Comparison of ENCODE assay signal across 19 mouse cellular contexts in the genomic region with DNA sequence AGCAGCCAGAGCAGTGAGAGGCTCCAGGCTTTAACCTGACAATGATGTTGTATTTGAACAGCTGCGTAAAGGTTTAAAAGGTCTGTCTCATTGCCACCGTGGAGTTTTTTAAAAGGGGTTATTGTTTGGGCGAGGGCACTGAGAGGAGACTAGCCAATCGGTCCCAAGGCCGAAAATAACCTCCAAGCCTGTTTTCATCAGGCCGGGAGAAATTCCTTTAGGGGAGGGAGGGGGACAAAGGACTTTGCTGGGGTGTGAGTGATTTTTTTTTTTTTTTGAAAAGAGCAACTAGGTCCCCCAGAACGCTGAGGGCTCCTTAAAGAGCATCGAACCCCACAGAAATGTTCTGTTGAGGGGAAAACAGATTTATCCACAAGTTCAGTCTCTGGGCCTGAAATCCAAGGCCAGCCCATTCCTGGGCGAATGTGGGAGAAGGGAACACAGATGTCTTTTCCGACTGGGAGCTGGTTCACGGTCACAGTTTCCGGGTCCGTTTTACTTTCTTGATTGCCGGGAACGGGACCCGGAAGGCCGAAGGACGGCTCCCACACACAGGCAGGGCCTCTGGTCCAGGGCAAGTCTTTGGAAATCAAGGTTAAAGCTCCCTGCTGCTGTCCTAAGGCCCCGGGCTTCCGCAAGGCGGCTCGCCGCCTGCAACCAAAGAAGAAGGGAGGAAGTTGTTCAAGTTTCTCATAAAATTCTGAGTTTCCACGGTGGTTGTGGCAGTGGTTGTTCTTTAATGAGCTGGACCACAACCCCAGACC. TPM values are rescaled to one million over a fixed set of nuclear protein-coding genes. Genes with fewer than 3 reads are reported as not detected.
A peak's percentile ranks its signal among the peaks of the same experiment; 100 is the strongest.
DNase-seq lines count a peak whose midpoint lies in the region; ATAC-seq and TF ChIP-seq lines count a peak whose summit lies in the region.
"Had no signal": no experiment of that assay in that cellular context is flagged by ENCODE, and none has a peak within 500 bp of the region (broad histone marks: within the 10 kb centered on the region; RNA-seq: fewer than 3 reads in every experiment).

No protein-coding gene starts in this region.

- 1% methylated on average over 24 of the region's 24 CpGs for WGBS in kidney, embryonic 14.5 days
- 3% methylated on average over 24 of the region's 24 CpGs for WGBS in limb, embryonic 14.5 days

- peak overlapping the region; percentile 85 for H3K4me2 ChIP-seq in kidney, embryonic 14.5 days (replicated peaks; ENCODE audit: low read depth, low read length)
- H3K4me2 ChIP-seq in limb, embryonic 14.5 days (replicated peaks; ENCODE audit: low read depth, low read length, severe bottlenecking) = peak overlapping the region; percentile 96
- H3K4me2 ChIP-seq: embryonic facial prominence, embryonic 12.5 days; forebrain, embryonic 13.5 days; heart, embryonic 12.5 days; hindbrain, embryonic 13.5 days had no signal

- peaks cover 7% of the 10 kb centered on the region; the same call in 1 of the 2 replicates for H3K27me3 ChIP-seq in kidney, embryonic 14.5 days (ENCODE audit: control insufficient read depth, insufficient read depth, low read length)
- H3K27me3 ChIP-seq in limb, embryonic 14.5 days (ENCODE audit: control insufficient read depth, insufficient read depth, low read length) = peaks cover 28% of the 10 kb centered on the region

- H3K9ac ChIP-seq in kidney, embryonic 14.5 days (ENCODE audit: low read depth, low read length) = peak overlapping the region; percentile 92
- peak overlapping the region; percentile 91 for H3K9ac ChIP-seq in limb, embryonic 14.5 days (ENCODE audit: low read depth, low read length, severe bottlenecking)
- H3K9ac ChIP-seq: embryonic facial prominence, embryonic 12.5 days; forebrain, embryonic 13.5 days; heart, embryonic 12.5 days; hindbrain, embryonic 13.5 days had no signal

- H3K36me3 ChIP-seq in kidney, embryonic 14.5 days (ENCODE audit: control insufficient read depth, insufficient read depth, low read length) = no peaks in the 10 kb centered on the region; the same call in none of the 2 replicates
- peaks cover 27% of the 10 kb centered on the region for H3K36me3 ChIP-seq in limb, embryonic 14.5 days (ENCODE audit: control insufficient read depth, insufficient read depth, low read length)
- H3K36me3 ChIP-seq: embryonic facial prominence, embryonic 12.5 days; G1E; heart, embryonic 12.5 days; hindbrain, embryonic 13.5 days had no signal

- 0 out of 2 replicates have a peak, but pooled peaks cover 5% of the 10 kb centered on the region for H3K4me1 ChIP-seq in kidney, embryonic 14.5 days (ENCODE audit: control insufficient read depth, insufficient read depth, low read length)
- peaks cover 20% of the 10 kb centered on the region for H3K4me1 ChIP-seq in limb, embryonic 14.5 days (ENCODE audit: control insufficient read depth, insufficient read depth, low read length)
- H3K4me1 ChIP-seq: embryonic facial prominence, embryonic 12.5 days had no signal

- peak overlapping the region; percentile 94 for H3K27ac ChIP-seq in kidney, embryonic 14.5 days (ENCODE audit: low read depth, low read length)
- peak overlapping the region; percentile 88 for H3K27ac ChIP-seq in limb, embryonic 14.5 days (replicated peaks; ENCODE audit: low read depth, low read length)
- H3K27ac ChIP-seq: embryonic facial prominence, embryonic 12.5 days; forebrain, embryonic 13.5 days; hindbrain, embryonic 13.5 days had no signal

- H3K4me3 ChIP-seq in kidney, embryonic 14.5 days (ENCODE audit: low read length) = peak overlapping the region; percentile 85
- H3K4me3 ChIP-seq in limb, embryonic 14.5 days (replicated peaks; ENCODE audit: low read length) = peak overlapping the region; percentile 74
- H3K4me3 ChIP-seq: embryonic facial prominence, embryonic 12.5 days; forebrain, embryonic 13.5 days; heart, embryonic 12.5 days; hindbrain, embryonic 13.5 days had no signal

- ATAC-seq in kidney, embryonic 14.5 days (ENCODE audit: low FRiP score, low TSS enrichment) = no peak
- ATAC-seq in limb, embryonic 14.5 days (ENCODE audit: low FRiP score, low read depth) = no peak
- ATAC-seq in megakaryocyte progenitor cell, adult 5-6 weeks (replicated peaks; ENCODE audit: poor library complexity) = no peak; the same call in 1 of the 2 replicates
- ATAC-seq: forebrain, embryonic 13.5 days had no signal

- intact Hi-C loops in heart, postnatal 10 days (cut with DNase I) = no loop called here

- no peak for TF ChIP-seq POLR2A in limb, embryonic 14.5 days (IDR thresholded peaks at IDR 0.05; ENCODE audit: borderline replicate concordance, extremely low read depth, insufficient read depth, insufficient read length)

- no peaks in the 10 kb centered on the region for H3K9me3 ChIP-seq in kidney, embryonic 14.5 days (ENCODE audit: control insufficient read depth, low read length)
- no peaks in the 10 kb centered on the region for H3K9me3 ChIP-seq in limb, embryonic 14.5 days (ENCODE audit: control insufficient read depth, low read length)
- H3K9me3 ChIP-seq: embryonic facial prominence, embryonic 12.5 days; forebrain, embryonic 13.5 days; G1E; heart, embryonic 12.5 days; hindbrain, embryonic 13.5 days had no signal

- DNase-seq in heart, adult 11 months = peak; percentile 76
- no peak for DNase-seq in heart, postnatal 10 days
- peak; percentile 41 for DNase-seq in ZHBTc4 (ENCODE audit: low read depth, low spot score)
- DNase-seq in limb, embryonic 14.5 days (ENCODE audit: low spot score) = no peak
- no peak for DNase-seq in right cerebral cortex, postnatal 4 days
- no peak for DNase-seq in layer of hippocampus, adult 8-10 months (ENCODE audit: low spot score in 2 of 2)
- DNase-seq: B cell, adult 2 months; cerebellum, adult 9-11 months; gastrocnemius, postnatal 10 days; lung, adult 2 months had no signal

RNA-seq across cellular contexts. Expression of a gene that starts 2.0 kb away (rescaled TPM):
- total RNA-seq in heart, postnatal 10 days (2021) = not detected
- polyA plus RNA-seq in kidney, embryonic 14.5 days (2014; fragmentation: Nextera tagmentation; extraction: Ambion mirVana) = 45.1 and 45.9 TPM in 2 replicates
- 37.9 and 39.4 TPM in 2 replicates for polyA plus RNA-seq in limb, embryonic 14.5 days (2012; rRNA removed)
- polyA plus RNA-seq in limb, embryonic 14.5 days (2014; fragmentation: Nextera tagmentation; extraction: Ambion mirVana) = 18.3 and 26.1 TPM in 2 replicates
- not detected for total RNA-seq in layer of hippocampus, adult 8-10 months (2022)
- not detected in 2 replicates for total RNA-seq in megakaryocyte progenitor cell, adult 5-6 weeks (2015)
- total RNA-seq in megakaryocyte progenitor cell, adult 5-6 weeks (2017) = not detected in 2 replicates
- total RNA-seq: left cerebral cortex, postnatal 36 days had no signal
- polyA plus RNA-seq: embryonic facial prominence, embryonic 12.5 days; forebrain, embryonic 13.5 days; G1E; heart, embryonic 12.5 days; hindbrain, embryonic 13.5 days; lung, adult 2 months had no signal

RNA-seq across cellular contexts. Expression of a gene that starts 7.8 kb away (rescaled TPM):
- under 1 TPM; 0.19 to 0.22 TPM for total RNA-seq in heart, postnatal 10 days (2021)
- polyA plus RNA-seq in kidney, embryonic 14.5 days (2014; fragmentation: Nextera tagmentation; extraction: Ambion mirVana) = 36.2 and 47.9 TPM in 2 replicates
- 19.6 and 25.7 TPM in 2 replicates for polyA plus RNA-seq in limb, embryonic 14.5 days (2012; rRNA removed)
- polyA plus RNA-seq in limb, embryonic 14.5 days (2014; fragmentation: Nextera tagmentation; extraction: Ambion mirVana) = 7.6 and 8.7 TPM in 2 replicates
- not detected for total RNA-seq in layer of hippocampus, adult 8-10 months (2022)
- not detected in 2 replicates for total RNA-seq in megakaryocyte progenitor cell, adult 5-6 weeks (2015)
- total RNA-seq in megakaryocyte progenitor cell, adult 5-6 weeks (2017) = not detected in 2 replicates
- total RNA-seq: G1E; left cerebral cortex, postnatal 36 days had no signal
- polyA plus RNA-seq: forebrain, embryonic 13.5 days; G1E; hindbrain, embryonic 13.5 days had no signal

RNA-seq across cellular contexts. Expression of a gene that starts 10.4 kb away (rescaled TPM):
- not detected for total RNA-seq in heart, postnatal 10 days (2021)
- polyA plus RNA-seq in kidney, embryonic 14.5 days (2014; fragmentation: Nextera tagmentation; extraction: Ambion mirVana) = 54.5 and 56.2 TPM in 2 replicates
- 40.0 and 60.8 TPM in 2 replicates for polyA plus RNA-seq in limb, embryonic 14.5 days (2012; rRNA removed)
- polyA plus RNA-seq in limb, embryonic 14.5 days (2014; fragmentation: Nextera tagmentation; extraction: Ambion mirVana) = 21.4 and 30.0 TPM in 2 replicates
- total RNA-seq in layer of hippocampus, adult 8-10 months (2022) = not detected
- total RNA-seq in megakaryocyte progenitor cell, adult 5-6 weeks (2015) = not detected in 2 replicates
- not detected in 2 replicates for total RNA-seq in megakaryocyte progenitor cell, adult 5-6 weeks (2017)
- total RNA-seq: left cerebral cortex, postnatal 36 days had no signal
- polyA plus RNA-seq: brain, embryonic 14.5 days; embryonic facial prominence, embryonic 12.5 days; forebrain, embryonic 13.5 days; G1E; heart, embryonic 12.5 days; hindbrain, embryonic 13.5 days; lung, adult 2 months had no signal

RNA-seq across cellular contexts. Expression of a gene that starts 14.7 kb away (rescaled TPM):
- 1 to 10 TPM; 1.9 to 2.5 TPM for total RNA-seq in heart, postnatal 10 days (2021)
- 45.0 and 45.2 TPM in 2 replicates for polyA plus RNA-seq in kidney, embryonic 14.5 days (2014; fragmentation: Nextera tagmentation; extraction: Ambion mirVana)
- polyA plus RNA-seq in limb, embryonic 14.5 days (2012; rRNA removed) = 12.7 and 13.1 TPM in 2 replicates
- 11.4 and 12.8 TPM in 2 replicates for polyA plus RNA-seq in limb, embryonic 14.5 days (2014; fragmentation: Nextera tagmentation; extraction: Ambion mirVana)
- not detected for total RNA-seq in layer of hippocampus, adult 8-10 months (2022)
- not detected in 2 replicates for total RNA-seq in megakaryocyte progenitor cell, adult 5-6 weeks (2015)
- not detected in 2 replicates for total RNA-seq in megakaryocyte progenitor cell, adult 5-6 weeks (2017)
- total RNA-seq: G1E; left cerebral cortex, postnatal 36 days had no signal
- polyA plus RNA-seq: forebrain, embryonic 13.5 days; G1E had no signal

RNA-seq across cellular contexts. Expression of a gene that starts 14.9 kb away (rescaled TPM):
- total RNA-seq in heart, postnatal 10 days (2021) = not detected
- 6.2 and 7.2 TPM in 2 replicates for polyA plus RNA-seq in kidney, embryonic 14.5 days (2014; fragmentation: Nextera tagmentation; extraction: Ambion mirVana)
- 43.3 and 58.3 TPM in 2 replicates for polyA plus RNA-seq in limb, embryonic 14.5 days (2012; rRNA removed)
- polyA plus RNA-seq in limb, embryonic 14.5 days (2014; fragmentation: Nextera tagmentation; extraction: Ambion mirVana) = 38.4 and 53.0 TPM in 2 replicates
- not detected for total RNA-seq in layer of hippocampus, adult 8-10 months (2022)
- not detected in 2 replicates for total RNA-seq in megakaryocyte progenitor cell, adult 5-6 weeks (2015)
- total RNA-seq in megakaryocyte progenitor cell, adult 5-6 weeks (2017) = not detected in 2 replicates
- total RNA-seq: G1E; gastrocnemius, postnatal 10 days; left cerebral cortex, postnatal 36 days had no signal
- polyA plus RNA-seq: brain, embryonic 14.5 days; embryonic facial prominence, embryonic 12.5 days; forebrain, embryonic 13.5 days; G1E; hindbrain, embryonic 13.5 days; lung, adult 2 months had no signal

Comparison
In these comparisons a context has a peak if more than half of its experiments do, and no peak if none do; other contexts are left out.
1. DNase-seq: peak in heart, adult 11 months (single experiment) and ZHBTc4 (single experiment); none in heart, postnatal 10 days (0 of 2), limb, embryonic 14.5 days (single experiment), right cerebral cortex, postnatal 4 days (single experiment) and layer of hippocampus, adult 8-10 months (0 of 2).